Mouse (Mus musculus) midbrain, embryonic 14.5 days (tissue): Measurements from ENCODE around the gene Tmem246. TPM values are rescaled to one million over a fixed set of nuclear protein-coding genes. Genes with fewer than 3 reads are reported as not detected.

Experiments
- ATAC-seq: fragments of 200-750 bp; cut with Nextera tagmentation; 2 replicates; pipeline ENCODE4 v1.8.0; 2017; ENCODE audit warnings: moderate number of reproducible peaks, moderate library complexity; ENCODE audit not compliant: low FRiP score, low TSS enrichment
- DNase-seq: peaks from one replicate; pipeline ENCODE4 v3.0.0-alpha.2; 2015
- H3K27ac ChIP-seq: fragments of 300-500 bp; sonication (generic); replicated peaks from 2 replicates; pipeline ENCODE4 v1.5.1; 2014; ENCODE audit warnings: mild to moderate bottlenecking, low read depth, low read length, moderate library complexity
- H3K27me3 ChIP-seq: fragments of 300-500 bp; sonication (generic); 2 replicates; pipeline ENCODE4 v1.6.1; 2014; ENCODE audit warnings: low read length, control low read depth, mixed read lengths; ENCODE audit not compliant: control insufficient read depth, insufficient read depth
- H3K36me3 ChIP-seq: fragments of 300-500 bp; sonication (generic); 2 replicates; pipeline ENCODE4 v1.6.1; 2014; ENCODE audit warnings: low read length, control low read depth; ENCODE audit not compliant: control insufficient read depth, insufficient read depth
- H3K4me1 ChIP-seq: fragments of 300-500 bp; sonication (generic); 2 replicates; pipeline ENCODE4 v1.6.1; 2014; ENCODE audit warnings: mild to moderate bottlenecking, antibody characterized with exemption, low read length, control low read depth; ENCODE audit not compliant: control insufficient read depth, insufficient read depth
- H3K4me2 ChIP-seq: fragments of 300-500 bp; sonication (generic); 2 replicates; pipeline ENCODE4 v1.6.1; 2014; ENCODE audit warnings: mild to moderate bottlenecking, low read length, moderate library complexity
- H3K4me3 ChIP-seq: fragments of 300-500 bp; sonication (generic); replicated peaks from 2 replicates; pipeline ENCODE4 v1.5.1; 2014; ENCODE audit warnings: low read depth, low read length
- H3K9ac ChIP-seq: fragments of 300-500 bp; sonication (generic); replicated peaks from 2 replicates; pipeline ENCODE4 v1.6.1; 2014; ENCODE audit warnings: mild to moderate bottlenecking, low read length, moderate library complexity
- H3K9me3 ChIP-seq: fragments of 300-500 bp; sonication (generic); 2 replicates; pipeline ENCODE4 v1.6.1; 2016; ENCODE audit warnings: low read length, control low read depth, mixed read lengths; ENCODE audit not compliant: control insufficient read depth
- WGBS: fragments of 180-500 bp; shearing (Covaris S2); extraction: QIAGEN DNeasy Blood & Tissue Kit; methylation state at CpG from one replicate; pipeline ENCODE4 v1.1.7; 2014; 5-methylcytosine and 5-hydroxymethylcytosine counted together
- polyA plus RNA-seq: library from polyadenylated mRNA; unstranded; fragments of >200 nt; fragmentation: Nextera tagmentation; extraction: Ambion mirVana; gene quantifications from 2 replicates; pipeline ENCODE4 v1.2.1, GENCODE M21; 2014

The Tmem246 gene
- polyA plus RNA-seq, 1 experiment from 2014 or later, result 84.5 TPM

DNA sequence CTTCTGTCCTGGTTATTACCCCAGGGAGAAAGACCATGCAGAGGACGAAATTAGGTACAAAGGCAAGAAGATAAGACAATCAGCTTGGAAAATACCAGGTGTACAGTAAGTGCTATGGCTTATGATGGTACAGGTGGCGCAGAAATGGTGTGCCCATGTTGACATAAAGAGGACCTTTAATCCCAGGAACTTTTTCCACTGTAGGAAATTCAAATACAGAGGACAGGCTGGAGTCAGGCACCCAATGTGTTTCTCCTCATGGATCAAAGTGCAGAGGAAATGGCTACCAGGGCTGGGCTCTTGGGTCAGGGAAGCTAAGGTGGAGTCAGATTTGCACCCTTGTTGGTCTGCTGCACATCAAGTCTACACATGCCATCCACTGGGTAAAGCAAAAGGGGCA lies 7.5 kb downstream of the Tmem246 start:
- H3K9ac ChIP-seq, result no peak overlapping the region
- H3K9me3 ChIP-seq, result no peaks in the 10 kb centered on the region
- DNase-seq (no peak), ATAC-seq (no peak)
- no peak overlapping the region for H3K27ac ChIP-seq
- peaks cover 18% of the 10 kb centered on the region for H3K36me3 ChIP-seq
- no peak overlapping the region for H3K4me3 ChIP-seq
- H3K27me3 ChIP-seq, result no peaks in the 10 kb centered on the region
- 91% methylated on average over 2 of the region's 2 CpGs for WGBS
- H3K4me2 ChIP-seq, result no peak overlapping the region
- H3K4me1 ChIP-seq, result no peaks in the 10 kb centered on the region

DNA sequence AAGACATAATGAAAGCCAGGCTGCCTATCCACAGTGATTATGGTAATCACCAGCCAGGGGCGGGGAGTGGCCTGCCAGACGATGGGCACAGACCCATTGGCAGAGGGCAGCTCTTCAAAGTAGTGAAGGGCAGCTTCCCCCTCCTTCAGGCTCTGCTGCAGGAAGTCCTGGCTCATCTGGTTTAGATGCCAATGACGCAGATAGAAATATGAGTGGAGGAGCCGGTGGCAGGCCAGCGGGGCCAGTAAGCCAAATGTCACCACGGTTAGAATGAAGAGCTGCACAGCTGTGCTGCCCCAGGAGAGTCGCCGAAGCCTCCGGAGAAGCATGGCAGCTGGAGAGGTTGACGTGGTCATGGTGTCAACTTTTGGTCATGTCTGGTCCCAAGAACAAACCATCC lies 10.9 kb downstream of the Tmem246 start:
- ATAC-seq, result no peak
- Histone ChIP-seq H3K27ac (no peak overlapping the region), H3K27me3 (no peaks in the 10 kb centered on the region), H3K4me2 (no peak overlapping the region), H3K9me3 (no peaks in the 10 kb centered on the region), H3K36me3 (peaks cover 31% of the 10 kb centered on the region), H3K9ac (no peak overlapping the region), H3K4me1 (no peaks in the 10 kb centered on the region), H3K4me3 (no peak overlapping the region)
- DNase-seq, result no peak
- 96% methylated on average over 10 of the region's 10 CpGs for WGBS

DNA sequence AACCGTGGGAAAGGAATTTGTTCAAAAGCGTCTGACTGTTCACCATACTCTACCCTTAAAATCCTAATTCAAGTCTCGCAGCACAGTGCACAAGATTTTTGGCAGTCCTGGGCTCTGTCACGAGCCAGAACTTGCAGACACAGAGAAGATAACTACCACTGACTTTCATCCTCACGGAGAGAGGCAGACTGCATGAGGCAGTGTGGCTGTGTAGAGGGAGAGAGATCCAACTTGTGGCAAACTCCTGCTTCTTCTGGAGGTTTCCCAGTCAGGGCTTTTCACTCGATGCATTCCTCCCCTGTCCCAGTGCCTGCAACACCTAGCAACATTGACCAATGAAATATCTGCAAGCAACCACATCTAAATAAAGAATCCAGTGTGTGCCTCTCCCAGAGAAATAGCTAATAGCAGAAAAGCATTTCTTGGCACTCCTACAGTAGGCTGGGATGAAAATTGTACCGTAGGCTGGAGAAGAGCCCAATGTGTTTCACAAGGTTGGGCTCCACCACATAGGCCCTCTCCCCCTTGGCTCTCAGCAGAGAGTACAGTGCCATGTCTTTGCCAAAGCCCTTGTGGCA lies 12.1 kb downstream of the Tmem246 start:
- no peak overlapping the region for H3K27ac ChIP-seq
- H3K4me1 ChIP-seq, result no peaks in the 10 kb centered on the region
- no peak overlapping the region for H3K9ac ChIP-seq
- H3K27me3 ChIP-seq, result no peaks in the 10 kb centered on the region
- no peak for ATAC-seq
- H3K4me3 ChIP-seq, result no peak overlapping the region
- no peaks in the 10 kb centered on the region for H3K9me3 ChIP-seq
- H3K36me3 ChIP-seq, result peaks cover 31% of the 10 kb centered on the region
- no peak overlapping the region for H3K4me2 ChIP-seq
- 91% methylated on average over 7 of the region's 7 CpGs for WGBS
- DNase-seq, result no peak

DNA sequence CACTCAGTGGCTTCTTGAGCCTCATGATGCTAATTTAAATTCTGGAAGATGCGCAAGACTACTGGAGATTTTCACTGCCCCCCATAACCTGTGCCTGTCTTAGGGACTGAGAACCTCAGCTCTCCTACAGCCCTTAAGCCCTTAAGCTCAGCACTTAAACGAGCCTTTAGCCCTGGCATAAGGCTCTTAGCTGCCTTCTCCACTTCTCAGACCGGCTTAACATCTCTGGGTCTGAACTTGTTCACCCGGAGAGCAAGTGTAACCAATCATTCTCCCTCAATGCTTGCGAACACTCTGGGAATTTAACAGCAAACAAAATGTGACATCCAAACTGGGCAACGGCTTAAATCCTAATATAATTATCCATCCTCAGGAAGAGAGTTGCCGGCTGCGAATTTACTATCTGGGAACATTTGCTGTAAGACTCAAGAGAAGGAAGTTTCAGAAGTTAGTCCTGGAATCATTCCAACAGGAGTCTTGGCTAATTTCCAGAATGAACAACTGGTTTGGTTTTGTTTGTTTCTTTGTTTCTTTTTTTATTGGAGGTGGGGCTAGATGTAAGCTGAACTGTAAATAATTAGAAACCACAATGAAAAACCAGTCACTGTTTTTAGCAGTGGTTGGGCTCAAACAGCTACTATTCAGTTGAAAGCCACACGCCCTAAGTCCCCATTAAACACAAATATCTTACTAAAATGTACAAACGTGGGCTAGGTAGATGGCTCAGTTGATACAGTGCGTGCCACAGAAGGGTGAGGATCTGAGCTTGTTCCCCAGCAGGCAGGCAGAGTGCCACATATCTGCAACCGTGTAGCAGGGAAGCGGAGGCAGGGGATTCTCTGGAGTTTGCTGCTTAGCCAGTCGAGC lies 13.5 kb downstream of the Tmem246 start:
- H3K9ac ChIP-seq, result no peak overlapping the region
- 69% methylated on average over 14 of the region's 14 CpGs for WGBS
- DNase-seq, result peak; percentile 41
- H3K4me1 ChIP-seq, result no peaks in the 10 kb centered on the region
- no peaks in the 10 kb centered on the region for H3K9me3 ChIP-seq
- no peak overlapping the region for H3K4me2 ChIP-seq
- H3K36me3 ChIP-seq, result peaks cover 31% of the 10 kb centered on the region
- H3K4me3 ChIP-seq, result no peak overlapping the region
- ATAC-seq, result no peak
- H3K27ac ChIP-seq, result no peak overlapping the region
- no peaks in the 10 kb centered on the region for H3K27me3 ChIP-seq

DNA sequence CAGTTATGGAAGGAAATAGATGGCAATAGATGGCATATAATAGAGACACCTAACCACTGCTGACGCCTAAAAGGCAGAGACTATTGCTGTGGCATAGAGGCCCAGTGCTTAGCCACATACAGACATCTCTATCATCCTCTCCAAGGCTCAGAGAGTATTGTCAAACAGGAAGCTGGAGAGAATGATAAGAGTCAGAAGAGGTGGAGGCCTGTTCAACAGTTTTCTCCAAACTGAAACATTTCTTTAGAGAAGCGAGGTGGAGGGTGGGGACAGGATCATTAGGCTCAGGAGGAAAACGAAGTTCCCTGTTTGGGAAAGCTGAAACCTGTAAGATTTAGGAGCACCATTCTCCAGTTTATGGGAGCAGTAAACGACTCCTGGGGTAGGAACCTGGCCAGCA lies 16.4 kb downstream of the Tmem246 start:
- Histone ChIP-seq H3K4me2 (no peak overlapping the region), H3K4me1 (no peaks in the 10 kb centered on the region), H3K27ac (no peak overlapping the region), H3K27me3 (no peaks in the 10 kb centered on the region), H3K36me3 (peaks cover 24% of the 10 kb centered on the region), H3K9me3 (no peaks in the 10 kb centered on the region), H3K9ac (no peak overlapping the region), H3K4me3 (no peak overlapping the region)
- no peak for DNase-seq
- WGBS, result 71% methylated on average over 4 of the region's 4 CpGs
- no peak for ATAC-seq

DNA sequence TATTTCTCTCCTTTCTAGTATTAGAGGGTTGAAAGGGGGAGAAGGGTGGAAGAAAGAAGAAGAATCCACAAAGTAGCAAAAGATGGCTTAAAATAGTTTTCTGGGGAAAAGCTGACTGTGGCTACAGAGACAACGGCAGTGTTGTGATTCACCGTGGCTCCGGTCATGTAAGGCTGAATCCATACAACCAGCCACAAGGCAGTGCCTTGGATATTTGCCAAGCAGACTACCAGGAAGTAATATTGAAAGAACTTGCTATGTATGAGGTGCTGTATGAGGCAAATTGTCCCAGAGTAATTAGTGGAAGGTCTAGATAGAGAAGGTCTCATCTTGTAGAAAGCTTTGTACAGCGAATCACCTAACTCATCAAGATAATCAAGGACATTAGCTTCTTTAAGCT lies 25.5 kb downstream of the Tmem246 start:
- no peaks in the 10 kb centered on the region for H3K4me1 ChIP-seq
- DNase-seq (no peak), ATAC-seq (no peak)
- no peaks in the 10 kb centered on the region for H3K36me3 ChIP-seq
- no peak overlapping the region for H3K4me3 ChIP-seq
- H3K27ac ChIP-seq, result no peak overlapping the region
- H3K9me3 ChIP-seq, result no peaks in the 10 kb centered on the region
- no peaks in the 10 kb centered on the region for H3K27me3 ChIP-seq
- no peak overlapping the region for H3K4me2 ChIP-seq
- H3K9ac ChIP-seq, result no peak overlapping the region
- WGBS, result 82% methylated on average over 4 of the region's 4 CpGs

DNA sequence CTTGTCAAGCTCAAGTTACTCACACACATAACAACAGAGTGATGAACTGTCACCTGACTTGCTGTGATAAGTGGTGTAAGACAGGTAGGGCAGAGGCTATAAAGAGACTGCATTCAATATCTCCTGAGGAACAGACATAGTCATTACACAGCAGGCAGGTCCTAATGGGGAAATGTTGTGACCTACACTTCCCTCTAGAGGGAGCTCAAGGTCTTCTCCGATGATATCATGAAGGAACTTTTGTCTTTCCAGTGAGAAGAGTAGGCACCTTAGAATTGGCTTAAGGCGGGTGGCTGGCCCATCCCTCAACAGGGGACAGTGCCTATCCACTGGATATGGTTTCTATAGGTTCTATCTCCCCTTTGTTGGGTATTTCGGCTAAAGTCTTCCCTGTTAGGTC lies 30.1 kb downstream of the Tmem246 start:
- DNase-seq, result peak; percentile 88

DNA sequence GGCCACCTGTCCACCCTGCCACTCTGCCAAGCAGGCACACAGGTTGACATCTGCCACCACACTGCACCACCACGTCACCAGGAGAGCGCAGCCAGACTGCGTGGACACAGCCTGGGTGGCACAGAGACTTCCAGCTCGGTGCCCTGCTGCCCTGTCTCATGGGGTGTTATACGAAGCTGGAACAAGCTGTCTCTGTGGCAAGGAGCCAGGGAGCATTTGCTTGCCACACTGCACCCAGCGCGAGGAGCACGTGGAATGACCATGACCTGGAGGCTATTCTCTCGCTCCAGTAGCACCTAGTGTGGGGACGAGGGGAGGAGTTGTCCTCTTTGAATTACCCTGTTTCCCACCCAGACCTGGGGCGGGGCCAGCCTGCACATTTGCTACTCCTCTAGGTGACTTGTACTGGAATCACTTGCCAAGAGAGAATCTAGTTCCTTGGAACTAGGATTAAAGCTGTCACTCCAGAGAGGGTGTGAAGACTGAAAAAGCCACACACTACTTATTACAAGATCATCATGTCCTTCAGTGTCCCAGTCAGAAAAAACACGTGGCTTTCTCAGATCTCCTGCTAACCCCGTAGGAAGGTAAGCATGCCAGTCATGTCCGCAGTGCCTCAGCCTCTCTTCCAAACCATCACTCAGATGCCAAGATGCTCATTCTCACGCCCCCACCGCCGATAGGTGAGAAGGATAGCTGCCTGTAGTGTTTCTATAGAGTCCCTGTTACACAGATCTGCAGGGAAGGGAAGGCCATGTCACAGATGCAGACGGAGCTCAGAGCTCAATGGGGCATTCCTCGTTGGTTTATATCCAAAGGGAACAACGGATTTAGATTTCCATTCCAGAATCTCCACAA lies 37.5 kb downstream of the Tmem246 start:
- no peak overlapping the region for H3K4me2 ChIP-seq
- no peaks in the 10 kb centered on the region for H3K36me3 ChIP-seq
- H3K9ac ChIP-seq, result no peak overlapping the region
- DNase-seq (peak; percentile 10), ATAC-seq (0 out of 2 replicates have a peak, but pooled peaks have one; percentile 17)
- no peaks in the 10 kb centered on the region for H3K4me1 ChIP-seq
- no peaks in the 10 kb centered on the region for H3K9me3 ChIP-seq
- H3K27me3 ChIP-seq, result no peaks in the 10 kb centered on the region
- H3K4me3 ChIP-seq, result no peak overlapping the region
- WGBS, result 80% methylated on average over 20 of the region's 20 CpGs
- H3K27ac ChIP-seq, result no peak overlapping the region

More for the DNA sequence above, 30.1 kb downstream of the Tmem246 start:
- Histone ChIP-seq H3K27ac (no peak overlapping the region), H3K36me3 (no peaks in the 10 kb centered on the region), H3K4me3 (no peak overlapping the region), H3K27me3 (no peaks in the 10 kb centered on the region), H3K4me1 (no peaks in the 10 kb centered on the region), H3K9ac (no peak overlapping the region), H3K9me3 (no peaks in the 10 kb centered on the region), H3K4me2 (no peak overlapping the region)
- 26% methylated on average over 3 of the region's 3 CpGs for WGBS
- ATAC-seq, result peak; percentile 57
